Mouse (Mus musculus) cortical plate, adult 2 months (tissue): ENCODE results near the gene BC067074.

Source experiments
- CTCF ChIP-seq: fragments of 200-500 bp; IDR thresholded peaks from 2 replicates; pipeline ENCODE4 v1.5.1; 2011; ENCODE audit warnings: mild to moderate bottlenecking, control low read depth, low read length; ENCODE audit not compliant: insufficient read depth; ENCODE audit errors: extremely low read depth
- POLR2A ChIP-seq: fragments of 200-500 bp; IDR thresholded peaks from 2 replicates; pipeline ENCODE4 v1.6.1; 2011; ENCODE audit warnings: mild to moderate bottlenecking, low read length, control low read depth; ENCODE audit not compliant: insufficient read depth; ENCODE audit errors: extremely low read depth

DNA sequence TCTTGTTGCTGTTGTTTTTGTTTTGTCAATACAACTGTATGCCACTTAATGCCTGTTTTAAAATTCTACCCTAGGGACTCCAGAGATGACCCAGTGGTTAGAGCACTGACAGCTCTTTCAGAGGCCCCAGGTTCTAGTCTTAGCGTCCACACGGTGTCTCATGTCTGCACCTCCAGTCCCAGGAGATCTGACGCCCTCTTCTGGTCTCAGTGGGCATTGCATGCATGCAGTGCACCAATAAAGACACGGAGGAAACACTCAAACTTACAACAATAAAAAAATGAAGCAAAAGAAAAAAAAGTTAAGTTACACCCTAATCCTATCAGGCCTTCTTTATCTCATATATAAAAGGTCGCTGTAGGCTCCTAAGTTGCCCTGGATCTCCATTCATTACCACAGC, 35.8 kb upstream of the BC067074 start:
- TF ChIP-seq CTCF, result no peak
- TF ChIP-seq POLR2A, result no peak
